Mouse (Mus musculus): ENCODE results near the gene Znhit3. TPM values are rescaled to one million over a fixed set of nuclear protein-coding genes. Genes with fewer than 3 reads are reported as not detected.
"Not testable (repeated sequence)": the region's sequence is repeated elsewhere in the genome, so short reads cannot be mapped to it uniquely, and the experiment has no call there.

The Znhit3 gene
- polyA plus RNA-seq, 1 experiment from 2014 or later: 27.5 TPM

DNA sequence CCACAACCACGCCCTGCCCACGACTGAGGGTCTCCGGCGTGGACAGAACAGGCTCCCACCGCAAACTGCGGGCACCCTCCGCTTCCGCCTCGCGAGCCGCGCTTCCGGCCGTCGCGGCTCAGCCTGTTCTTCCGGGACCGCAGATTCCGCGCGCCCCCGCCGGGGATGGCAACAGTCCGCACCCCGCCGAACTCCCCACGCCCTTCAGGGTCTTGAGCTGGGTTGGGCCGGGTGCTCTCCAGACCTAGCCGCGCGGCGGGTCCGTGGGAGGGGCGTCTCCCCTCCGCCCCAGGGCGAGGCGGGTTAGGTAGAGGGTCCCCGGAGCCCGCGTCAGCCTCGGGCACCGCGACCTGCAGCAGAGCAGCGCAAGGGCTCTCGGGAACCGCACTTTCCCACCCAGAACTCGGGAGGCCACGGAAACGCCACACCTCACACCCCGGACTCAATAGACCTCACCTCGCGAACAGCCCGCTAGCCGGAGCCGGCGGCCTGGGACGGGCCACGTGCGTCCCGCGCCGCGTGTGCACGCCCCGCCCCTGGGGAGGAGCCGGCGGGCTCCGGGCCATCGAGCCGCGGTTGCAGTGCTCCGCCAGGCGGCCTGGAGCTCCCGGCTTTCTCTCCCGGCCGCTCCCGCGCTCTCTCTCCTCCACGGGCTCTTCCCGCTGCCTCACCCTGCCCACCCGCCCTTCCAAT is 36.2 kb downstream of the Znhit3 start, which contains the start of the genes Myo19 and Pigw:
Gene Myo19, plus strand, starts transcription at position 377 of the 693 bp plus-strand sequence.
Gene Pigw, minus strand, starts transcription at position 514 of the 693 bp plus-strand sequence.
- 2% methylated on average over 65 of the region's 81 CpGs for WGBS

DNA sequence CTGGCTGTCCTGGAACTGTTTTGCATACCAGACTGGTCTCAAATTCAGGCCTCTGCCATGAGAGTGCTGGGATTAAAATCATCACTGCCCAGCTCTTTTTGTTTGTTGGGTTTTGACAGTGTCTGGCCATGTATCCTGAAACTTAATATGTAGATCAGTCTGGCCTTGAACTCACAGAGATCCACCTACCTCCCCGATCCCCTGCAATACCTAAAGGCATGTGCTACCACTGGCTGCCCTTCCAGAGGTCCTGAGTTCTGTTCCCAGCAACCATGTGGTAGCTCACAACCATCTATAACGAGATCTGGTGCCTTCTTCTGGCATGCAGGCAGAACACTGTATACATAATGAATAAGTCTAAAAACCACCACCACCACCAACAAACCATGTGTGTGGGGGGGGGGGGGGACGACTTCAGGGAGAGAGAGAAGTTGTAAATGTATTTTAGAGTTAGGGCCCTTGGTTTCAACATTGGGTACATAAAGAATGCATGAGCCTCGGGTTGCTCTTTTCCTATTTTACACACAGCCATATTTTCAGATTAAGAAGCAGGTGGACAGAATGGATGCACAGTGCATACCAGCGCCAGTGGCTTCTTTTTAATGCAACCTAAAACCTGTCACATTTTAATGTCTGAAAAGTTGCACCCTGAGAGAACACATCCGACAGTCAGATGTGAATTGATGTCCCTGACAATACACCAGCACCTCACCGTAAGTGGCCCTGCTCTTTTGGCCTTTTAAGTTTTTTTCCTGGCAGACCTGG is 37.0 kb downstream of the Znhit3 start:
- peaks cover 6% of the 10 kb centered on the region; the same call in 1 of the 2 replicates for H3K4me1 ChIP-seq (ENCODE audit: insufficient read depth, low read depth, low read length)
- WGBS: 16% methylated on average over 7 of the region's 7 CpGs
- H3K4me3 ChIP-seq (ENCODE audit: low read depth, low read length): peak overlapping the region; percentile 87
- TF ChIP-seq CTCF (IDR thresholded peaks at IDR 0.05) (no peak), EP300 (IDR thresholded peaks at IDR 0.05) (no peak)
- peak overlapping the region; percentile 74 for H3K9ac ChIP-seq (replicated peaks; ENCODE audit: low read depth)
- no peaks in the 10 kb centered on the region for H3K27me3 ChIP-seq (replicated peaks; ENCODE audit: insufficient read depth, low read length)
- no peaks in the 10 kb centered on the region for H3K36me3 ChIP-seq (ENCODE audit: insufficient read depth, low read length)
- no peak for ATAC-seq
- H3K27ac ChIP-seq (ENCODE audit: low read length): peak overlapping the region; percentile 91
- H3K9me3 ChIP-seq (ENCODE audit: low read length): no peaks in the 10 kb centered on the region
- DNase-seq (ENCODE audit: low spot score): no peak
- peak overlapping the region; percentile 88 for H3K4me2 ChIP-seq (replicated peaks; ENCODE audit: low read depth, low read length)

More for the DNA sequence above, 36.2 kb downstream of the Znhit3 start, which contains the start of the genes Myo19 and Pigw:
- Histone ChIP-seq H3K4me3 (ENCODE audit: low read depth, low read length) (peak within 1 kb of the TSS; percentile 87), H3K36me3 (ENCODE audit: insufficient read depth, low read length) (no peaks in the 10 kb centered on the region), H3K9me3 (ENCODE audit: low read length) (no peaks in the 10 kb centered on the region), H3K4me2 (replicated peaks; ENCODE audit: low read depth, low read length) (peak within 1 kb of the TSS; percentile 88), H3K4me1 (ENCODE audit: insufficient read depth, low read depth, low read length) (peaks cover 6% of the 10 kb centered on the region; the same call in 1 of the 2 replicates), H3K9ac (replicated peaks; ENCODE audit: low read depth) (peak within 1 kb of the TSS; percentile 74), H3K27me3 (replicated peaks; ENCODE audit: insufficient read depth, low read length) (no peaks in the 10 kb centered on the region), H3K27ac (ENCODE audit: low read length) (peak within 1 kb of the TSS; percentile 91)
- peak; percentile 98 for ATAC-seq
- peak; percentile 90 for DNase-seq (ENCODE audit: low spot score)
- TF ChIP-seq EP300 (IDR thresholded peaks at IDR 0.05): no peak
- TF ChIP-seq CTCF (IDR thresholded peaks at IDR 0.05): peak; percentile 45

- H3K36me3 ChIP-seq (ENCODE audit: insufficient read depth, low read length); ATAC-seq; H3K27ac ChIP-seq (ENCODE audit: low read length); H3K4me1 ChIP-seq (ENCODE audit: insufficient read depth, low read depth, low read length); DNase-seq (ENCODE audit: low spot score); H3K9me3 ChIP-seq (ENCODE audit: low read length); H3K9ac ChIP-seq (replicated peaks; ENCODE audit: low read depth); H3K27me3 ChIP-seq (replicated peaks; ENCODE audit: insufficient read depth, low read length); H3K4me3 ChIP-seq (ENCODE audit: low read depth, low read length); H3K4me2 ChIP-seq (replicated peaks; ENCODE audit: low read depth, low read length): not testable (repeated sequence)
- WGBS: no CpG with 5 or more reads among the region's 1 CpGs
These were observed 40.1 kb downstream of the Znhit3 start for GRCm38 (mm10) chr11:84876020-84876419.

- no peak overlapping the region for H3K9ac ChIP-seq (replicated peaks; ENCODE audit: low read depth)
- ATAC-seq: no peak
- no peak for DNase-seq (ENCODE audit: low spot score)
- H3K9me3 ChIP-seq (ENCODE audit: low read length): no peaks in the 10 kb centered on the region
- no peaks in the 10 kb centered on the region for H3K4me1 ChIP-seq (ENCODE audit: insufficient read depth, low read depth, low read length)
- H3K27me3 ChIP-seq (replicated peaks; ENCODE audit: insufficient read depth, low read length): no peaks in the 10 kb centered on the region
- no peak overlapping the region for H3K4me3 ChIP-seq (ENCODE audit: low read depth, low read length)
- TF ChIP-seq CTCF (IDR thresholded peaks at IDR 0.05) (no peak), EP300 (IDR thresholded peaks at IDR 0.05) (no peak)
- no peak overlapping the region for H3K27ac ChIP-seq (ENCODE audit: low read length)
- WGBS: 79% methylated on average over 1 of the region's 1 CpGs
- H3K36me3 ChIP-seq (ENCODE audit: insufficient read depth, low read length): no peaks in the 10 kb centered on the region
- no peak overlapping the region for H3K4me2 ChIP-seq (replicated peaks; ENCODE audit: low read depth, low read length)
These were observed 42.9 kb downstream of the Znhit3 start for GRCm38 (mm10) chr11:84873042-84873833.

GRCm38 (mm10) chr11:84871548-84872069 is 44.6 kb downstream of the Znhit3 start:
- Histone ChIP-seq H3K9ac (replicated peaks; ENCODE audit: low read depth) (no peak overlapping the region), H3K4me2 (replicated peaks; ENCODE audit: low read depth, low read length) (peak overlapping the region; percentile 62), H3K4me3 (ENCODE audit: low read depth, low read length) (peak overlapping the region; percentile 87), H3K27ac (ENCODE audit: low read length) (peak overlapping the region; percentile 100), H3K36me3 (ENCODE audit: insufficient read depth, low read length) (no peaks in the 10 kb centered on the region), H3K27me3 (replicated peaks; ENCODE audit: insufficient read depth, low read length) (no peaks in the 10 kb centered on the region), H3K9me3 (ENCODE audit: low read length) (no peaks in the 10 kb centered on the region), H3K4me1 (ENCODE audit: insufficient read depth, low read depth, low read length) (peaks cover 5% of the 10 kb centered on the region)
- ATAC-seq: no peak
- WGBS: 63% methylated on average over 4 of the region's 4 CpGs
- TF ChIP-seq CTCF (IDR thresholded peaks at IDR 0.05) (no peak), EP300 (IDR thresholded peaks at IDR 0.05) (no peak)
- no peak for DNase-seq (ENCODE audit: low spot score)

All from lung, postnatal 0 days (tissue).